Mouse (Mus musculus): ENCODE measurements around the gene Pgghg.

The Pgghg gene

GRCm38 (mm10) chr7:140923070-140923775, 18.0 kb upstream of the Pgghg start:
- DNase-seq (ENCODE audit: low read depth, low spot score), result peak; percentile 33

- no peak for DNase-seq (ENCODE audit: low read depth, low spot score)
These were observed 14.0 kb upstream of the Pgghg start for GRCm38 (mm10) chr7:140927181-140927580.

DNA sequence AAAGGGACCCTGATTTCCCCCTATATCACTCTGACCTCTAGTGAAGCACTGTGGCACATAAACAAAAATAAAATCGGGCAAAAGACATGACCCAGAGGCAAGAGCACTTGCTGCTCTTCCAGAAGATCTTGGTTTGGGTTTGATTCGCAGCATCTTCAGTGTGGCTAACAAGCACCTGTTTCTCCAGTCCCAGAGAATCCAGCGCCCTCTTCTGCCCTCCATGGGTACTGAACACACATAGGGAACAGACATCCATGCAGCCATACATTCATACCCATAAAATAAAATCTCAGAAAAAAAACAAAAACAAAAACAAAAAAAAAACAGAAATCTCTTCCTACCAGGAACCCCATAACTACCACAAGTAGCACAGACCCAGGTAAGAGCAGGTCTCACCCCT, 2.8 kb upstream of the Pgghg start:
- DNase-seq (ENCODE audit: low read depth, low spot score), result peak; percentile 49

GRCm38 (mm10) chr7:140938896-140939295, 2.3 kb upstream of the Pgghg start:
- DNase-seq (ENCODE audit: low read depth, low spot score), result no peak

GRCm38 (mm10) chr7:140939669-140940171, 1.5 kb upstream of the Pgghg start:
- no peak for DNase-seq (ENCODE audit: low read depth, low spot score)

GRCm38 (mm10) chr7:140942341-140942740, 1.1 kb downstream of the Pgghg start:
- no peak for DNase-seq (ENCODE audit: low read depth, low spot score)

DNA sequence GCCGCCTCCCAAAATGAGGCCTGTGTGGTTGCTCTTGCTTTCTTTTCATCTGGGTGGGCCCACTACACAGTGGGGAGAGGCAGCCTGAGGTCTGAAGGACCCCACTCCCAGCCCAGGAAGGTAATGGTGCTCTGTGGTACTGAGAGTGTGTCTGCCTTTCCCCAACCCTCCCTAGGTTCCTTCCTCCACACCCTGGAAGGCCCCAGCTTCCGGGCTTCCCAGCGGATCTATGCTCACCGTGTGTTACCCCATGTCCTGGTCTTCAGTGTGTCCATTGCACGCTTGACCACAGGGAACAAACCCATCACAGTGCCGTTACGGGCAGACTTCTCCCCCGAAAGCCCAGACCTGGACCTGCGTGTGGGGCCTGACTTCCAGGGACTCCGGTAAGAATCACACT, 1.6 kb downstream of the Pgghg start:
- no peak for DNase-seq (ENCODE audit: low read depth, low spot score)

DNA sequence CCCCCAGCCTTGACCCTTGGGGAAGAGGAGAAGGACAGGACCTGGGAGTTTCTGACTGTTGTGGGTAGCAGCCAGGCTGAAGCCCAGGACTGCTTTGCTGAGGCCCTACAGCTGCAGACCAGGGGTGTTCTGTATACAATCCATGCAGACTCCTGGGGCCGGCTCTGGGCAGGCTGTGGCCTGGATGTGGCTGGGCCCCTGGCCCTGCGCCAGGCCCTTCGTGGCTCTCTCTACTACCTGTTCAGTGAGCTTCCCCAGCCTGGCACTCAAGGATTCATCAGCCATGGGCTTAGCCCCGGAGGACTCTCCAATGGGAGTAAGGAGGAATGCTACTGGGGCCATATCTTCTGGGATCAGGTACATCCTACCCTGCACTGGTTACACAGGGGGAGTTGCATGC, 2.2 kb downstream of the Pgghg start:
- no peak for DNase-seq (ENCODE audit: low read depth, low spot score)

- no peak for DNase-seq (ENCODE audit: low read depth, low spot score)
These were observed 3.0 kb downstream of the Pgghg start for GRCm38 (mm10) chr7:140944236-140944635.

- no peak for DNase-seq (ENCODE audit: low read depth, low spot score)
These were observed 4.1 kb downstream of the Pgghg start for GRCm38 (mm10) chr7:140945247-140945646.

GRCm38 (mm10) chr7:140946311-140946710, 5.1 kb downstream of the Pgghg start:
- no peak for DNase-seq (ENCODE audit: low read depth, low spot score)

GRCm38 (mm10) chr7:140946980-140947379, 5.8 kb downstream of the Pgghg start:
- DNase-seq (ENCODE audit: low read depth, low spot score), result peak; percentile 66

DNA sequence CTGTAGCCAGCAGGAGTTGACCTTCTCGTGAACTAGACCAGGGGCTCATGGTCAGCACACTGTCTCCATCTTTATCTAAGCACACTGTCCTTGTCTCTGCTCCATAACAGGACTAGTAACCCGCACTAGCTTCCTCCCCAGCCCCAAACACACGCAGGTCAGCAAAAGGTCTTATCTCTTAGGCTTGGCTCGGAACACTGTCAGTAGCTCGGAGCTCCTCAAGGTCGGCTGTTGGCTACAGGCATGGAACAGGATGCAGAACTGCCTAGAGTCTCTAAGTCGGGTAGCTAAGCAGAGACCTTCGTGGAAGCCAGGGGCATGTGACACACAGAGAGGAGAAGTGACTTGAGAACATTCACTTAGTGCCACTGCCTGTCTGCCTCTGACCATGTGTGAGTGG, 7.0 kb downstream of the Pgghg start:
- DNase-seq (ENCODE audit: low read depth, low spot score), result no peak

DNA sequence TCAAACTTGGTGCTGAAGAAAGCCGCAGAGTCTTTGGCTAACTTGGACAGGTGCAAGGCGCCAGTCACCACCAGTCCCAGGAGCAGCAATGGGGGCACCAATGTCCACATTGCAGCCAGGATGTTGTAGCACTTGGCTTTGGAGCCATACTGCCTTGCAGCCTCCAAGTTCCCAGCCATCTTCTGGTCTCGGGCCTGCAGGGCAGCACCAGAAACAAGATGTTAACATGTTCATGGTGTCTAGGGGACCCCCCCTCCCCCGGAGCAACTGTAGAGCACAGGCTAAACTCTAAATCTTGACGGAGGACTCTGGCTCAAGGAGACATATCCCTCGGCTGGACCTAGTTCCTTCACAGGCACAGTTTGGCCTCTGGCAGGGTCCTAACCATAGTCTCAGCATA, 8.1 kb downstream of the Pgghg start:
- DNase-seq (ENCODE audit: low read depth, low spot score), result no peak

DNA sequence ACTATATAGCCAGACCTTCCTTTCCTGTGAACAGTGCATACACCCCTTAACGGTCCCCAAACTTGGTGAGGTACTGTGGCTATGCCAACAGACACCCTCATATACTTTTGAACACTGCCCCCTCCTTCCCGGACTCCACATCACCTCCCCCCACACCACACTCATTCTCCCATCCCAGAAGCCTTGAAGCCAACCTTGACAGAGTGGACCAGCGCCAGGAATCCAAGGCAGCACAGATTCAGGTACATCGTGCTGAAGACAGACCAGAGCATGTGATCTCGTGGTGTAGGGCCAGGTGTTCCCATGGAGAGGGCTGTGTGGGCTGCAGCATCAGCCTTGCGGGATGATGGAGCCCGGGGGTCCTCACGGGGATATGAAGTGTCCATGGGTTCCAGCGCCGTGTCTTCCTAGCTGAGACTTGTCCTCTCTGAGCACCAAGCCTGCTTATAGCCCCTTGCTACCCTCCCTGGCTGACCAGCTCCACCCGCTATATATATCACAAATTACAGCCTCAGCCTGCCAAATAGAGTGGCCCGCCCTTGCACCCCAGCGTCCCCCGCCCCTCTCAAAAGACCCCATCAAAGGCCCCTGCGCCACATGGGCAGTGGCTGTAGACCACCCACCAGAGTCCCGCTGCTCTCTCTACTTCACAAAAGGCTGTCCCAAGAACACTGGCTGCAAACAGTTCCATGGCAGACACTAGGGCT, 8.8 kb downstream of the Pgghg start, which contains the start of gene Ifitm5:
Gene Ifitm5 (minus strand): TSS at position 468 of the 707 bp plus-strand sequence.
- DNase-seq (ENCODE audit: low read depth, low spot score), result no peak

DNA sequence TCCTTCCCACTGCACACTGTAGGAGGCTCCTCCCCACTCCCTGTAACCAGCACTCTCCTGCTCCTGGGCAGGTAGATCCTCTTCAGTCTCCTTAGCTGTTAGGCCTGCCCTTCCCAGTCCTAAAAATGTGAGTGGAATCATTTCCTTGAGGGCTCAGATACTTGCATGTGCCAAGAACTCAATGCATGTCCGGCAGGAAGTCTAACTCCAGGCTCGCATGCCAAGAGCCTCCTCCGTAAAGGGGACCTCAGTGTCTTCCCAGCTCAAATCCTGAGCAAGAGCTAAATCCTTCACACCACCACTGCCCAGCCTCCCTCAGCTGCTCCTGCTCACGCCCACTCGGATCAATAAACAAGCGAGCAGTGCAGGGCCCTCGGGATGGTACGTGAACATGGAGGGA, 9.9 kb downstream of the Pgghg start:
- DNase-seq (ENCODE audit: low read depth, low spot score), result no peak

GRCm38 (mm10) chr7:140951765-140952164, 10.6 kb downstream of the Pgghg start:
- no peak for DNase-seq (ENCODE audit: low read depth, low spot score)

GRCm38 (mm10) chr7:140952441-140952840, 11.2 kb downstream of the Pgghg start:
- DNase-seq (ENCODE audit: low read depth, low spot score), result no peak

DNA sequence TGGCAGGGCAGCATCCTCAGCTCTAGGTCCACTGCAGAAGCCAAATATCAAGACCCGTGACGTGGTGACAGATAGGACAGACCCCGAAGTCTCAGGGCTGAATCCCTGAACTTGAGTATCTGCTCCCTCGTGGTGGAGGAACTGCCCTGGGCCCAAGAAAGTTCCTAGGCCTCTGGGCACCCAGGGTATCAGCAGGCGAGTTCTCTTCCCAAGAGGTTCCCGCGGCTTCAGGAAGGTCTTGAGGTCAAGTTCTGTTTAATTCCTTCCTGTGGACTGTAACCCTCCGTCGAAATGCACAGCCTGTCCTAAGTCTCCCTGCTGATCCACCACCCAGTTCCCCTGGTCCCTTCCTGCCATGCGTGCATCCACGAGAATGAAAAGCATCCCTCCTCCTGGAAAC, 11.9 kb downstream of the Pgghg start:
- DNase-seq (ENCODE audit: low read depth, low spot score), result no peak

GRCm38 (mm10) chr7:140953800-140954732, 12.9 kb downstream of the Pgghg start:
- DNase-seq (ENCODE audit: low read depth, low spot score), result no peak

DNA sequence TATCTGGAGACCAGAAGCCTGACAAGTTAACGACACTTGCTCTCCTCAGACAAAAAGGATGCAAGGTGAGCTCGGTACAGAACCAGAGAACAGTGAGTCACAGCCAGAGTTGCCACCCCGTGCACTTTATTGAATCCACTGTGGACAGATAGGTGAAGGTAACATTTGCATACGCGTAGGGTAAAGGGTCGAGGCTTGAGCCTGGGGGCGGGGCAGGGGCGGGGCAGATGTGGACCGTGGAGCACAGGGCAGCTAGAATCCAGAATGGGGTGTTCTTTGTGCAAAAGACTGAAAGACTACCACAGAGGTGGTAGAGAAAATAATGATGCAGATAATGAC, 13.5 kb downstream of the Pgghg start:
- DNase-seq (ENCODE audit: low read depth, low spot score), result no peak

DNA sequence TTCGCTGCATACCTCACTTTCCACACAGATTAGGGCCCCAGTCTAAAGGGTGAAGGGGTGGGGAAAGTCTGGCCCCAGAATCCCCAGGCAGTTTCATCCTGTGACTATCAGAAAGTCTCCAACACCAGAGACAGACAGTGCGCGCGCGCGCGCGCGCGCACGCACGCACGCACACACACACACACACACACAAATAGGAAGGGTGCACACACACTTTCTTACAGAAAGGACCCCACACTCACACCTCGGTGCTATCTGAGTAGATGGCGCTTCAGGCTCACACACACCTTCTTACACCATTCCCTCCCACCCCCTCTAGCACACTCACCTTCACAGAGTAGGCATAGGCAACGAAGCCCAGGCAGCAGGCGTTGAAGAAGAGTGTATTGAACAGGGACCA, 14.2 kb downstream of the Pgghg start:
- DNase-seq (ENCODE audit: low read depth, low spot score), result peak; percentile 44

Data from CD4-positive, CD25-positive, alpha-beta regulatory T cell, adult 2 months (primary cell).